In genomic region chr4:142756332-142756731, GRCm38 (mm10) we compare ENCODE assay signal across 11 mouse cellular contexts.
DNase-seq lines count a peak whose midpoint lies in the region; ATAC-seq lines count a peak whose summit lies in the region.
"Had no signal": no experiment of that assay in that cellular context is flagged by ENCODE, and none has a peak within 500 bp of the region (broad histone marks: within the 10 kb centered on the region; RNA-seq: fewer than 3 reads in every experiment).

No protein-coding gene starts in this region.

- no peaks in the 10 kb centered on the region for H3K36me3 ChIP-seq in heart, embryonic 12.5 days
- H3K36me3 ChIP-seq in intestine, embryonic 16.5 days (ENCODE audit: control insufficient read depth, insufficient read depth, low read length): no peaks in the 10 kb centered on the region
- no peaks in the 10 kb centered on the region for H3K36me3 ChIP-seq in forebrain, embryonic 16.5 days (ENCODE audit: control insufficient read depth, insufficient read depth)
- H3K36me3 ChIP-seq: hindbrain, embryonic 15.5 days had no signal

- WGBS in heart, embryonic 12.5 days: 62% methylated on average over 6 of the region's 6 CpGs
- WGBS in intestine, embryonic 16.5 days: 55% methylated on average over 6 of the region's 6 CpGs
- 39% methylated on average over 6 of the region's 6 CpGs for WGBS in forebrain, embryonic 16.5 days

- H3K9me3 ChIP-seq in heart, embryonic 12.5 days (replicated peaks): no peaks in the 10 kb centered on the region
- H3K9me3 ChIP-seq in intestine, embryonic 16.5 days (ENCODE audit: control insufficient read depth, low read length): no peaks in the 10 kb centered on the region
- no peaks in the 10 kb centered on the region for H3K9me3 ChIP-seq in forebrain, embryonic 16.5 days (ENCODE audit: control insufficient read depth, low read length)
- H3K9me3 ChIP-seq: hindbrain, embryonic 15.5 days had no signal

- H3K9ac ChIP-seq in heart, embryonic 12.5 days: no peak overlapping the region
- H3K9ac ChIP-seq in intestine, embryonic 16.5 days (ENCODE audit: low read depth, low read length): no peak overlapping the region
- H3K9ac ChIP-seq in forebrain, embryonic 16.5 days (replicated peaks; ENCODE audit: low read depth, low read length): no peak overlapping the region
- H3K9ac ChIP-seq: hindbrain, embryonic 15.5 days had no signal

- H3K27ac ChIP-seq in heart, embryonic 12.5 days (ENCODE audit: poor library complexity, severe bottlenecking): no peak overlapping the region
- H3K27ac ChIP-seq in intestine, embryonic 16.5 days (ENCODE audit: low read length): peak overlapping the region; percentile 75; the same call in 1 of the 2 replicates
- no peak overlapping the region for H3K27ac ChIP-seq in forebrain, embryonic 16.5 days (ENCODE audit: low read length)
- H3K27ac ChIP-seq: hindbrain, embryonic 15.5 days had no signal

- no peak overlapping the region for H3K4me3 ChIP-seq in heart, embryonic 12.5 days
- no peak overlapping the region for H3K4me3 ChIP-seq in intestine, embryonic 16.5 days (ENCODE audit: low read length)
- no peak overlapping the region for H3K4me3 ChIP-seq in forebrain, embryonic 16.5 days (replicated peaks; ENCODE audit: low read length)
- H3K4me3 ChIP-seq: hindbrain, embryonic 15.5 days had no signal

- no peaks in the 10 kb centered on the region for H3K27me3 ChIP-seq in heart, embryonic 12.5 days (replicated peaks)
- no peaks in the 10 kb centered on the region for H3K27me3 ChIP-seq in intestine, embryonic 16.5 days (replicated peaks; ENCODE audit: control insufficient read depth, insufficient read depth, low read length)
- no peaks in the 10 kb centered on the region for H3K27me3 ChIP-seq in forebrain, embryonic 16.5 days (replicated peaks; ENCODE audit: control insufficient read depth, insufficient read depth, low read length)
- H3K27me3 ChIP-seq: Patski had no signal

- H3K4me2 ChIP-seq in heart, embryonic 12.5 days: no peak overlapping the region
- H3K4me2 ChIP-seq in intestine, embryonic 16.5 days (ENCODE audit: low read depth, low read length): no peak overlapping the region
- H3K4me2 ChIP-seq in forebrain, embryonic 16.5 days (ENCODE audit: low read length): no peak overlapping the region
- H3K4me2 ChIP-seq: hindbrain, embryonic 15.5 days had no signal

- peak; percentile 86 to 91 for DNase-seq in heart, adult 18-20 months
- DNase-seq in frontal cortex, postnatal 36 days (ENCODE audit: low spot score in 2 of 2): peak; percentile 17 to 39
- DNase-seq in lung, postnatal 14 days: peak; percentile 45
- no peak for DNase-seq in kidney, postnatal 10 days
- no peak for DNase-seq in thymus, postnatal 14 days
- DNase-seq: B cell, adult 2 months had no signal

- ATAC-seq in heart, embryonic 12.5 days (ENCODE audit: insufficient number of reproducible peaks, low FRiP score): no peak
- ATAC-seq in intestine, embryonic 16.5 days: peak; percentile 92
- ATAC-seq in forebrain, embryonic 16.5 days: no peak
- ATAC-seq: Patski had no signal

- H3K4me1 ChIP-seq in heart, embryonic 12.5 days (replicated peaks): no peaks in the 10 kb centered on the region
- H3K4me1 ChIP-seq in intestine, embryonic 16.5 days (ENCODE audit: control insufficient read depth, insufficient read depth, low read length): no peaks in the 10 kb centered on the region
- H3K4me1 ChIP-seq in forebrain, embryonic 16.5 days (replicated peaks; ENCODE audit: control insufficient read depth, insufficient read depth, low read length): no peaks in the 10 kb centered on the region
- H3K4me1 ChIP-seq: hindbrain, embryonic 15.5 days had no signal

Comparison
In these comparisons a context has a peak if more than half of its experiments do, and no peak if none do; other contexts are left out.
1. DNase-seq: peak in heart, adult 18-20 months (2 of 2), frontal cortex, postnatal 36 days (2 of 2) and lung, postnatal 14 days (single experiment); none in kidney, postnatal 10 days (single experiment) and thymus, postnatal 14 days (single experiment).